In the genomic region with DNA sequence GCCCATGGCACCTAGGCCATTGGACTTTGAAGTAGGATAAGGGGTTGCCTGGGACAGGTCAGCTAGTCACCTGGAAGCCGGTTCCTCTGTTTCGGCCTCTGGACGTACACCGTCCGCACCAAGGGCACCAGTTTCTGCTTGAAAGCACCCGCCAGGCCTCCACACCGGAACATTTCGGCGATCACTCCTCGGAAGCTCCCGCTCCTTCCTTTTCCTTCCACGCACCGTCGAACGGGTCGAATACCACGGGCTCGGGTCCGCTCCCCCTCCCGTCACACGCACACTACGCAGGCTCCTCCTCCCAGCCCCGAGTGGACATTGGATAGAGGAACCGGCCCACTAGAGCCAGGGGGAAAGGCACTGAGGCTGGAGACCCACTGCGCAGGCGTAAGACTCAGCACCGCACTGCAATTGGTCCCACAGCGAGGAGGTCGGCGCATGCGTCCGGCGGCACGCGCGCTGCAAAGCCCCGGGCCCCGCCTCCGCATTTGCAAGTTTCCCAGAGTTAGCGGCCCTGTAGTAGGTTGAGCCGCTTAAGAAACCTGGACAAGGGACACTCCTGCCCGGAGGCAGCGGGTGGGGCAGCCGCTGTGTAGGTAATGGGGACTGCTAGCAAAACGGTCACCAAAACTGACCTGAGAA, we compare ENCODE assay signal across 8 mouse cellular contexts. TPM values are rescaled to one million over a fixed set of nuclear protein-coding genes. Genes with fewer than 3 reads are reported as not detected.
DNase-seq lines count a peak whose midpoint lies in the region; ATAC-seq lines count a peak whose summit lies in the region.

A gene (minus strand): TSS at position 398 of the 642 bp plus-strand sequence.

- peak; percentile 96 to 100 for ATAC-seq in hematopoietic stem cell, adult 5-6 weeks (replicated peaks in 1 of 2; ENCODE audit: insufficient read depth in 1 of 2, low FRiP score in 2 of 2, low TSS enrichment in 1 of 2, low read depth in 1 of 2, poor library complexity in 2 of 2, severe bottlenecking in 2 of 2)
- ATAC-seq in lung, embryonic 16.5 days (ENCODE audit: low read depth) = peak; percentile 100

- peak within 1 kb of the TSS; percentile 70 for H3K9ac ChIP-seq in lung, embryonic 16.5 days (ENCODE audit: low read length)

- H3K4me1 ChIP-seq in lung, embryonic 16.5 days (replicated peaks; ENCODE audit: control insufficient read depth, insufficient read depth, low read length) = no peaks in the 10 kb centered on the region

- H3K4me3 ChIP-seq in lung, embryonic 16.5 days (ENCODE audit: low read length) = peak within 1 kb of the TSS; percentile 64

- H3K4me2 ChIP-seq in lung, embryonic 16.5 days (ENCODE audit: low read depth, low read length) = peak within 1 kb of the TSS; percentile 62

- peak; percentile 79 for DNase-seq in MEL-GATA-1-ER (ENCODE audit: extremely low read depth, low read depth)
- peak; percentile 84 for DNase-seq in cerebellum, adult 8-10 months
- DNase-seq in forelimb bud, embryonic 11.5 days (ENCODE audit: low read depth, low spot score) = peak; percentile 92
- DNase-seq in layer of hippocampus, adult 9-10 months (ENCODE audit: low spot score) = peak; percentile 51
- peak; percentile 56 for DNase-seq in ovary, postnatal 10 days (ENCODE audit: low spot score)
- peak; percentile 79 for DNase-seq in thymus, postnatal 10 days (ENCODE audit: low spot score in 2 of 2)

- 17% methylated on average over 43 of the region's 45 CpGs for WGBS in lung, embryonic 16.5 days

- H3K27me3 ChIP-seq in lung, embryonic 16.5 days (ENCODE audit: control insufficient read depth, insufficient read depth, low read depth, low read length) = no peaks in the 10 kb centered on the region

- H3K36me3 ChIP-seq in lung, embryonic 16.5 days (ENCODE audit: control insufficient read depth, insufficient read depth, low read length) = no peaks in the 10 kb centered on the region

- H3K9me3 ChIP-seq in lung, embryonic 16.5 days (ENCODE audit: control insufficient read depth, low read length) = no peaks in the 10 kb centered on the region; the same call in 1 of the 2 replicates

- H3K27ac ChIP-seq in lung, embryonic 16.5 days (ENCODE audit: low read length) = no peak within 1 kb of the TSS; the same call in 1 of the 2 replicates

RNA-seq across cellular contexts. Expression of the gene that starts here (rescaled TPM):
- 64.1 and 69.9 TPM in 2 replicates for total RNA-seq in hematopoietic stem cell, adult 5-6 weeks (2017)
- 59.2 and 60.5 TPM in 2 replicates for polyA plus RNA-seq in lung, embryonic 16.5 days (2015; fragmentation: Nextera tagmentation; extraction: Ambion mirVana)
